Mouse (Mus musculus): ENCODE data around the gene F2r.

- no peak for TF ChIP-seq CTCF (IDR thresholded peaks at IDR 0.05)
- no peak for TF ChIP-seq EP300 (IDR thresholded peaks at IDR 0.05)
Observed at GRCm38 (mm10) chr13:95569326-95569725, 49.0 kb downstream of the F2r start.

All from lung, postnatal 0 days (tissue).